Mouse (Mus musculus): ENCODE data around the gene Ugt1a5. TPM values are rescaled to one million over a fixed set of nuclear protein-coding genes. Genes with fewer than 3 reads are reported as not detected.
A peak's percentile ranks its signal among the peaks of the same experiment; 100 is the strongest.

Gene Ugt1a5
- polyA plus RNA-seq, 1 experiment from 2014 or later, result not detected

DNA sequence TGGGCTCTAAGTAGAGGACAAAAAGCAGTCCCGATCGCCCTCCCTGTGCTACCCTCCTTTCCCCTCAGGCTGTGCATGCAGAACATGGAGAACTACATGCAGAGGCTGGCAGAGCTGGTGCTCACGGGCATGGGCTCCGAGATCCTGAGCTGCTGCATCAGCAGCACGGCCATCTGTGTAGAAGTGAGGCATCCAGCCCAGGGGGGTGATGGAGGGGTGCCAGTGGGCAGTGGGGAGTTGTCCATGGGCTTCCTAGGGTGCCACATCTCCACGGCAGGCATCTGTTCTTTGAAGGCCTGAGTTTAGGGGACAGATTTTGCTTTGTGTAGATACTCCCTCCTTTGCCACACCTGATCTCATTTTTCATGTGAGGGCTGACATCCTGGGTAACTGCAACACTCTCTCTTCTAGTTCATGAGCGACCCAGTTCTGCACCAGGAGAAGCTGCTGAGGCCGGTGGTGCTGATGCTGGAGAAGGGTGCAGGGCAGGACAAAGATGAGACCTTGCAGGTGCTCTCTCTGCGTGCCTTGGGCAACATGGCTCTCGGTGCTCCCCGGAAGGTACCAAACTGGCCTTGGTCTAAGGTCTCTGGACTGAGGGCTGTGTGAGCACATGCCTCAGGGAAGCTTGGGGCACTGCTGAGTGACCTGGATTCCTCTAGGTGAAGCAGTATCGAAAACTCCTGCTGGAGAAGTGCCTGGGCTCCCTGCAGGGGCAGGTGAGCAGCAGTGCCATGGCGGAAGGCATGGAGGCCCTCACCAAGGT lies 90.4 kb downstream of the Ugt1a5 start:
- Histone ChIP-seq H3K36me3 (ENCODE audit: control insufficient read depth, insufficient read depth, low read length) (peaks cover 8% of the 10 kb centered on the region; the same call in 1 of the 2 replicates), H3K27ac (ENCODE audit: low read depth, low read length) (no peak overlapping the region), H3K4me2 (ENCODE audit: low read depth, low read length, severe bottlenecking) (no peak overlapping the region), H3K9ac (ENCODE audit: low read length) (no peak overlapping the region), H3K9me3 (ENCODE audit: control insufficient read depth, low read length) (peaks cover 78% of the 10 kb centered on the region), H3K4me1 (replicated peaks; ENCODE audit: control insufficient read depth, insufficient read depth, low read length) (no peaks in the 10 kb centered on the region), H3K4me3 (ENCODE audit: low read depth, low read length) (no peak overlapping the region), H3K27me3 (ENCODE audit: control insufficient read depth, insufficient read depth, low read length) (no peaks in the 10 kb centered on the region)
- WGBS, result 80% methylated on average over 13 of the region's 13 CpGs
- ATAC-seq (replicated peaks; ENCODE audit: low FRiP score) (no peak), DNase-seq (ENCODE audit: low spot score) (no peak)

DNA sequence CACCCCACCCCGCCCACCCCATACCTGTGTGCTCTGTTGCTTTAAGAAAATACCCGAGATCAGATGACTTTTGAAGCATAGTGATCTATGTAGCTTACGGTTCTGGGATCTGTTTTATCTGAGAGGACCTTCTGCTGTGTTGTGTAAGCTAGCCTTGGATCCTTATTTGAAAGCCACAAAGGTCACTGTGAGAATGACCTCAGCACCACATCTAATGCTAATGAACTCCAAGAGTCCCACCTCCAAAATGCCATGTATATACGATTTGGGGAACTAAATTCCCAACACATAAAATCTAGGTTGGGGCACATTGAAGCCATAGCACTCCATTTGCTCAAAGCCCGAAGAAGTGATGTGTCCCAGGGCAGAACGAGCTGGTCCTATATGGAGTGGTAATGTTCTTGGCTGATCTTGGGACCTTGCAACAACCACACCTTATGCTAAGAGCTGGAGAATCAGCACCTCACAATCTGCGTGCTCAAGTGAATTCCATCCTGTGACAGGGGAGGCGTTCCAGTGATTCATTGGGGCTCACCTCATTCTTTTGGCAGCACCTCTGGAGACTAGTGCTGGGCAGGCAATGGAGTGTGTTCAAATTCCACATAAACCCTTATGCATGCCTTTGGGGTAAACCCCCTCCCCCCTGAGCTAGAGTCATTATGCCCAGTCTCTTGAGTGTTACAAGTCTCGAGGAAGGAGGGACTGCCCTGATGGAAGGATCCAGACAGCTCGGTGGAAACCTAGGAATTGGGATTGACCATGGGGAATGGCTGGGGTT lies 91.3 kb downstream of the Ugt1a5 start:
- 80% methylated on average over 10 of the region's 10 CpGs for WGBS
- ATAC-seq (replicated peaks; ENCODE audit: low FRiP score) (no peak), DNase-seq (ENCODE audit: low spot score) (no peak)
- Histone ChIP-seq H3K9me3 (ENCODE audit: control insufficient read depth, low read length) (peaks cover 73% of the 10 kb centered on the region), H3K4me3 (ENCODE audit: low read depth, low read length) (no peak overlapping the region), H3K36me3 (ENCODE audit: control insufficient read depth, insufficient read depth, low read length) (peaks cover 17% of the 10 kb centered on the region), H3K4me1 (replicated peaks; ENCODE audit: control insufficient read depth, insufficient read depth, low read length) (no peaks in the 10 kb centered on the region), H3K27me3 (ENCODE audit: control insufficient read depth, insufficient read depth, low read length) (no peaks in the 10 kb centered on the region), H3K9ac (ENCODE audit: low read length) (no peak overlapping the region), H3K4me2 (ENCODE audit: low read depth, low read length, severe bottlenecking) (no peak overlapping the region), H3K27ac (ENCODE audit: low read depth, low read length) (no peak overlapping the region)

DNA sequence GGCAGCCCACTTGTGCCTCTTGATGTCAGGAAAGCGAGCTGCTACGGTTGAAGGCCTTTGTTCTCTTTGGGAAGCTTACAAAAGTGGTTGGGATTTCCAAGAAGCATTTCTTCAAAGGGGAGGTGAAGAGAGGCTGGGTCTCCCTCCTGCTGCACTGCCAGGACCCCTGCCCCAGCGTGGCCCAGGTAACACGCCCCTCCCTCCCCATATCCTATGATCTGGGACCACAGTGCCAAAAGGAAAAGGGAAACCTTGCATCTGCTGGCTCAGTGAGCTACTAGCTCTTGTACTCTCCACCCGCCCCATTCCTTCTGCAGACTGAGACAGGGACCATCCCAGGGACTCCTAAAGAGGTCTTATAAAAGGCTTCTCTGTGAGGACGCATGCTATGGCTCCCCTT lies 91.9 kb downstream of the Ugt1a5 start:
- Histone ChIP-seq H3K9ac (ENCODE audit: low read length) (no peak overlapping the region), H3K36me3 (ENCODE audit: control insufficient read depth, insufficient read depth, low read length) (peaks cover 23% of the 10 kb centered on the region), H3K9me3 (ENCODE audit: control insufficient read depth, low read length) (peaks cover 67% of the 10 kb centered on the region), H3K27ac (ENCODE audit: low read depth, low read length) (no peak overlapping the region), H3K4me3 (ENCODE audit: low read depth, low read length) (no peak overlapping the region), H3K27me3 (ENCODE audit: control insufficient read depth, insufficient read depth, low read length) (no peaks in the 10 kb centered on the region), H3K4me2 (ENCODE audit: low read depth, low read length, severe bottlenecking) (no peak overlapping the region), H3K4me1 (replicated peaks; ENCODE audit: control insufficient read depth, insufficient read depth, low read length) (no peaks in the 10 kb centered on the region)
- DNase-seq (ENCODE audit: low spot score), result no peak
- WGBS, result 82% methylated on average over 6 of the region's 6 CpGs
- no peak for ATAC-seq (replicated peaks; ENCODE audit: low FRiP score)

DNA sequence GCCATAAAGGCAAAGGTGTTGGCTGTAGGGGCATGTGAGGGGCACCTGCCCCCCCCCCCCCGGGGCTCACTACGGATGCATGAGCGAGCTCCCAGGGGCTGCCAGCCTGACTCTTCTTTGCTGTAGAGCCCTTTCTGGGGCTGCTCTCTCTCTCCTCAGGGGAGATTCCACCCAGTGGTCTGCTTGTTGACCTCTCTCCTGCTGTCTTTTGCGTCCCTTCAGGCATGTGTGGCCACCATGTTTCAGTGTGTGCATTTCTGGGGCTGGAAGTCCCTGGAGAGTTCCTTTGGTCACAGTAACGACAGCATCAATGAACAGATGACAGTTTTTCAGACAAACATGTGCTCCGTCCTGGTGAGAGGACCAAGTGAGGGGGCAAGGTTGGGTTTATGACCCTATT lies 92.5 kb downstream of the Ugt1a5 start:
- Histone ChIP-seq H3K4me3 (ENCODE audit: low read depth, low read length) (no peak overlapping the region), H3K9ac (ENCODE audit: low read length) (no peak overlapping the region), H3K36me3 (ENCODE audit: control insufficient read depth, insufficient read depth, low read length) (peaks cover 30% of the 10 kb centered on the region), H3K27ac (ENCODE audit: low read depth, low read length) (no peak overlapping the region), H3K9me3 (ENCODE audit: control insufficient read depth, low read length) (peaks cover 61% of the 10 kb centered on the region), H3K4me1 (replicated peaks; ENCODE audit: control insufficient read depth, insufficient read depth, low read length) (no peaks in the 10 kb centered on the region), H3K4me2 (ENCODE audit: low read depth, low read length, severe bottlenecking) (no peak overlapping the region), H3K27me3 (ENCODE audit: control insufficient read depth, insufficient read depth, low read length) (no peaks in the 10 kb centered on the region)
- 72% methylated on average over 6 of the region's 6 CpGs for WGBS
- no peak for DNase-seq (ENCODE audit: low spot score)
- 0 out of 2 replicates have a peak, but pooled peaks have one; percentile 1 for ATAC-seq (replicated peaks; ENCODE audit: low FRiP score)

DNA sequence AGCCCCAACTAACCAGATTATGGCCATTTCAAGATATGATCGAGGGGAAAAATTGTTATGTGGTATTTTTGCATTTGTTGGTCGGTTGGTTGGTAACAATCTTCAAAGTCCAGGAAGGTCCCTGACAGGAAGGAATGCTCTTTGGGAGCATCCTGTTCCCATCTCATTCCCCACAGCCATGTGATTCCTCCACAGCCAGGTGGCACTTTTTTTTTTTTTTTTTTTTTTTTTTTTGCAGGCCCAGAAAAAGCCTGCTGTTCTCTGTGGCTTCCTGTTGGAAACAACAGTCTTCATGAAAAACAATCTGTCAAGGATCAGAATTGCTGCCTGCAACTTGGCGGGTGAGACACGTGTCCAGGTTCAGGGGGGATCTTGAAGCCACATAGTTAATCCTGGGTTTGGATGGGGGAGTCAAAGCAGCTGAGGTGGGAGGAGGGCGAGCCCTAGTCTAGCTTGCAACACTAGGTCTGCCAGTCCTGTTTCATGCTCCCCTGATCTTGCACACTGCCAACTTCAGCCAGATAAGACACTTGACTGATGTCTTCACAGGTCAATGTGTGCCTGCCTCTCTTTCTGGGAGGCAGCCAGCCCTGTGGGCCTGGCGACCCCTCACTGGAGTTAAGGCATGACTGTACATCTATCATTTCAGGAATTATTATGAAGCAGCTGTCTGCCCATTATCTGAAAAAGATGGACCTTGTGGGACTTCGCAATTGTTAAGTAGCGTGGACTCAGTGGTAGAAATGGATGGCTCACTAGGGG lies 93.2 kb downstream of the Ugt1a5 start:
- Histone ChIP-seq H3K4me1 (replicated peaks; ENCODE audit: control insufficient read depth, insufficient read depth, low read length) (no peaks in the 10 kb centered on the region), H3K4me3 (ENCODE audit: low read depth, low read length) (no peak overlapping the region), H3K9ac (ENCODE audit: low read length) (no peak overlapping the region), H3K36me3 (ENCODE audit: control insufficient read depth, insufficient read depth, low read length) (peaks cover 37% of the 10 kb centered on the region), H3K27ac (ENCODE audit: low read depth, low read length) (no peak overlapping the region), H3K27me3 (ENCODE audit: control insufficient read depth, insufficient read depth, low read length) (no peaks in the 10 kb centered on the region), H3K9me3 (ENCODE audit: control insufficient read depth, low read length) (peaks cover 54% of the 10 kb centered on the region), H3K4me2 (ENCODE audit: low read depth, low read length, severe bottlenecking) (no peak overlapping the region)
- WGBS, result 79% methylated on average over 8 of the region's 8 CpGs
- DNase-seq (ENCODE audit: low spot score) (peak; percentile 72), ATAC-seq (replicated peaks; ENCODE audit: low FRiP score) (0 out of 2 replicates have a peak, but pooled peaks have one; percentile 0)

DNA sequence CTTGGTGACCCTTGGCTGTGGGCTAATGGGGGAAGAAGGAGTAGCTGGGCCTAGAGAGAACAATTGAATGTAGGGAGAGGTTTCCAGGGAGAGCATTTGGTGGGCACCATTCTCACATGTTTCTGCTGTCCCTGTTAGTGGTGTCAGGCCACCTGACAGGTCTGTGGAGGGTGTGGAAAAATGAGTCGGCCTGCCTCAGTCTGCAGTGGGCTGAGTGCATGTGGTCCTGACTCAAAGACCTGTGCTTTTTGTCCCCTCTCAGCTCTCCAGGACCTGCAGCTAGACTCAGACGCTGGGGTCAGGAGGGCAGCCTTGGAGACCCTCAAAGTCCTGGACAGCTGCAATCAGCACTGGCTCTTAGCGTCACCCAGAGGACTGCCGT lies 93.8 kb downstream of the Ugt1a5 start:
- Histone ChIP-seq H3K9ac (ENCODE audit: low read length) (no peak overlapping the region), H3K4me3 (ENCODE audit: low read depth, low read length) (no peak overlapping the region), H3K27ac (ENCODE audit: low read depth, low read length) (no peak overlapping the region), H3K4me2 (ENCODE audit: low read depth, low read length, severe bottlenecking) (no peak overlapping the region), H3K4me1 (replicated peaks; ENCODE audit: control insufficient read depth, insufficient read depth, low read length) (no peaks in the 10 kb centered on the region), H3K9me3 (ENCODE audit: control insufficient read depth, low read length) (peaks cover 48% of the 10 kb centered on the region), H3K36me3 (ENCODE audit: control insufficient read depth, insufficient read depth, low read length) (peaks cover 43% of the 10 kb centered on the region), H3K27me3 (ENCODE audit: control insufficient read depth, insufficient read depth, low read length) (no peaks in the 10 kb centered on the region)
- DNase-seq (ENCODE audit: low spot score) (no peak), ATAC-seq (replicated peaks; ENCODE audit: low FRiP score) (peak; percentile 11; the same call in 1 of the 2 replicates)
- WGBS, result 80% methylated on average over 4 of the region's 4 CpGs

DNA sequence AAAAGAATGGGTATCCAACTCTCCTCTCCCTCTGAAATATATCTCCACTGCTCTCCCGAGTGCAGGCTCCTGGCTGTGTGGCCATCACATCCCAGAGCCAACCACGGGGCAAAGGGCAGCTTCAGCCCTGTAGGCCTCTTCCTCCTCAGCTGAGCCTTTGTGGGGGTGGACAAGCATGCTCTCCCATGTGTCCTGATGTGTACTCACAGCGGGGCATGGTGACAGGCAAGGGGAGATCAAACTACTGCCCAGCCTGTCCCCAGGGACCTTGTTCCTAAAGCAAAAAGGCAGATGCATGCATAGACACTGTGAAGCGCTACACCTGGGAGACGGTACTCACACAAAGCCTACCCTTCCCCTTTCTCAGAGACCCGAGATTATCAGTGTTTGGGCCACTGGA lies 94.3 kb downstream of the Ugt1a5 start:
- Histone ChIP-seq H3K4me3 (ENCODE audit: low read depth, low read length) (no peak overlapping the region), H3K36me3 (ENCODE audit: control insufficient read depth, insufficient read depth, low read length) (peaks cover 48% of the 10 kb centered on the region), H3K4me1 (replicated peaks; ENCODE audit: control insufficient read depth, insufficient read depth, low read length) (no peaks in the 10 kb centered on the region), H3K9ac (ENCODE audit: low read length) (no peak overlapping the region), H3K27ac (ENCODE audit: low read depth, low read length) (no peak overlapping the region), H3K9me3 (ENCODE audit: control insufficient read depth, low read length) (peaks cover 43% of the 10 kb centered on the region), H3K27me3 (ENCODE audit: control insufficient read depth, insufficient read depth, low read length) (no peaks in the 10 kb centered on the region), H3K4me2 (ENCODE audit: low read depth, low read length, severe bottlenecking) (no peak overlapping the region)
- 84% methylated on average over 6 of the region's 6 CpGs for WGBS
- ATAC-seq (replicated peaks; ENCODE audit: low FRiP score) (peak; percentile 17), DNase-seq (ENCODE audit: low spot score) (no peak)

DNA sequence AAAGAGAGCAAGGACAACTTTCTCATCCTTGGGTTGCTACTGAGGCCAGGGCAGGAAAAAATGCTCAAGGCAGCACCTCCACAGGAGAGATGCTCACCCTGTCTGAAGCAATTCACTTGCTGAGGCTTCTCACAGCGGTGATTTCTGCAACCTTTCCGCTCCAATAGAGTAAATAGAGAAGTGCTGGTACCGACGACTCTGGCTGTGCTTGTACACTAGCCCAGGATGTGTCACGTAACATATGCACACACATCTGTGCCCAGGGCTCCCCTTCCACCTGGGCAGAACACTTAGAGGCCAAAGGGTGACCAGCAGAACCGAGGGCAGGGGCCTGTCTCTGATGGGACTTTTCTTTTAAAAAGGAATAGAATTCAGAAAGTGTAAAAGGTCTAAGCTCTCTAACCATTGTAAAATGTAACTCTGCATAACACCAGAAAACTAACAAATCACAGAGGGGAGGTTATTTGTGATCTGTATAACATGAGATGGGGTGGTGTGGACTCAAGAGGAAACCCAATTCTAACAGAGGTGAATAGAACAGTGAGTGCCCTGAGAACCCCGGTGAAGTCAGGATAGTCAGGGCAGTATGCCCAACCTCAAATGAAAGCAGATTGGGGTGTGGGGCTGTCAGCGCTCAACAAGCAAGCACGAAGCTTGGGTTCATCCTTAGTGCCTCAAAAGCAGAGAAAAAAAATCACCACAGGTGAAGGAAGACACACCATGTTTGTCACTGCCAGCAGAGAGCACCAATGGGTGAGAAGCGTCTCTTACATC lies 95.0 kb downstream of the Ugt1a5 start:
- Histone ChIP-seq H3K27me3 (ENCODE audit: control insufficient read depth, insufficient read depth, low read length) (no peaks in the 10 kb centered on the region), H3K9ac (ENCODE audit: low read length) (no peak overlapping the region), H3K4me3 (ENCODE audit: low read depth, low read length) (no peak overlapping the region), H3K36me3 (ENCODE audit: control insufficient read depth, insufficient read depth, low read length) (peaks cover 55% of the 10 kb centered on the region), H3K27ac (ENCODE audit: low read depth, low read length) (no peak overlapping the region), H3K4me2 (ENCODE audit: low read depth, low read length, severe bottlenecking) (no peak overlapping the region), H3K9me3 (ENCODE audit: control insufficient read depth, low read length) (peaks cover 38% of the 10 kb centered on the region), H3K4me1 (replicated peaks; ENCODE audit: control insufficient read depth, insufficient read depth, low read length) (no peaks in the 10 kb centered on the region)
- no peak for ATAC-seq (replicated peaks; ENCODE audit: low FRiP score)
- 84% methylated on average over 10 of the region's 10 CpGs for WGBS
- no peak for DNase-seq (ENCODE audit: low spot score)

Measured in forebrain, embryonic 11.5 days (tissue).